Mouse (Mus musculus) ES-Bruce4 (cell line): Measurements from ENCODE around the gene Asb4. TPM values are rescaled to one million over a fixed set of nuclear protein-coding genes. Genes with fewer than 3 reads are reported as not detected.

Source experiments
- H3K27ac ChIP-seq: 2 replicates; pipeline ENCODE4 v1.5.1; 2012; ENCODE audit warnings: low read length, inconsistent platforms; ENCODE audit not compliant: insufficient read depth
- H3K27me3 ChIP-seq: 2 replicates; pipeline ENCODE4 v1.6.1; 2012; ENCODE audit warnings: mild to moderate bottlenecking, low read length, inconsistent platforms; ENCODE audit not compliant: control insufficient read depth, poor library complexity, insufficient read depth, severe bottlenecking
- H3K36me3 ChIP-seq: 2 replicates; pipeline ENCODE4 v1.6.1; 2012; ENCODE audit warnings: inconsistent platforms, mild to moderate bottlenecking, low read length, moderate library complexity; ENCODE audit not compliant: control insufficient read depth, poor library complexity, insufficient read depth, severe bottlenecking
- H3K4me1 ChIP-seq: one replicate; pipeline ENCODE4 v1.8.1; 2011; ENCODE audit warnings: low read length; ENCODE audit not compliant: control insufficient read depth, insufficient read depth
- H3K4me3 ChIP-seq: 2 replicates; pipeline ENCODE4 v1.5.1; 2011; ENCODE audit warnings: low read depth, mild to moderate bottlenecking, low read length
- H3K9ac ChIP-seq: 2 replicates; pipeline ENCODE4 v1.6.1; 2012; ENCODE audit warnings: low read depth, mild to moderate bottlenecking, inconsistent platforms; ENCODE audit not compliant: poor library complexity, severe bottlenecking
- H3K9me3 ChIP-seq: replicated peaks from 2 replicates; pipeline ENCODE4 v1.6.1; 2012; ENCODE audit warnings: mild to moderate bottlenecking, low read length, inconsistent platforms; ENCODE audit not compliant: control insufficient read depth, poor library complexity, insufficient read depth, severe bottlenecking
- CTCF ChIP-seq: IDR thresholded peaks from one replicate; pipeline ENCODE4 v1.8.1; 2011; ENCODE audit warnings: low read depth, low read length
- EP300 ChIP-seq: IDR thresholded peaks from 2 replicates; pipeline ENCODE4 v1.6.1; 2011; ENCODE audit warnings: low read depth, low read length; ENCODE audit not compliant: insufficient read depth
- POLR2A ChIP-seq: IDR thresholded peaks from one replicate; pipeline ENCODE4 v1.8.1; 2011; ENCODE audit warnings: low read length; ENCODE audit not compliant: insufficient read depth
- polyA plus RNA-seq: library from polyadenylated mRNA; stranded (reverse); fragments of >200 nt; gene quantifications from 2 replicates; pipeline ENCODE4 v1.2.4, GENCODE M21; 2011; ENCODE audit warnings: low read depth; ENCODE audit not compliant: missing spikeins, insufficient read depth, insufficient read length

The Asb4 gene
- polyA plus RNA-seq, 1 experiment, result 1.2 TPM

GRCm38 (mm10) chr6:5455836-5456235, 72.7 kb downstream of the Asb4 start:
- H3K4me1 ChIP-seq, result no peaks in the 10 kb centered on the region
- H3K4me3 ChIP-seq, result no peak overlapping the region
- H3K9ac ChIP-seq, result no peak overlapping the region
- no peak for TF ChIP-seq POLR2A
- no peak for TF ChIP-seq EP300
- TF ChIP-seq CTCF, result no peak
- H3K9me3 ChIP-seq, result peaks cover 10% of the 10 kb centered on the region
- H3K36me3 ChIP-seq, result no peaks in the 10 kb centered on the region
- H3K27me3 ChIP-seq, result no peaks in the 10 kb centered on the region; the same call in 1 of the 2 replicates
- no peak overlapping the region for H3K27ac ChIP-seq

- no peaks in the 10 kb centered on the region for H3K4me1 ChIP-seq
- H3K9me3 ChIP-seq, result peaks cover 28% of the 10 kb centered on the region
- TF ChIP-seq EP300 (no peak), CTCF (no peak), POLR2A (no peak)
- peak overlapping the region; percentile 48 for H3K27ac ChIP-seq
- H3K9ac ChIP-seq, result no peak overlapping the region
- no peaks in the 10 kb centered on the region; the same call in 1 of the 2 replicates for H3K36me3 ChIP-seq
- no peak overlapping the region for H3K4me3 ChIP-seq
- no peaks in the 10 kb centered on the region for H3K27me3 ChIP-seq
Measured at GRCm38 (mm10) chr6:5470480-5471318, 87.5 kb downstream of the Asb4 start.

GRCm38 (mm10) chr6:5472692-5473091, 89.5 kb downstream of the Asb4 start:
- peaks cover 31% of the 10 kb centered on the region for H3K9me3 ChIP-seq
- TF ChIP-seq CTCF (no peak), EP300 (no peak), POLR2A (no peak)
- H3K36me3 ChIP-seq, result no peaks in the 10 kb centered on the region; the same call in 1 of the 2 replicates
- no peak overlapping the region for H3K4me3 ChIP-seq
- no peaks in the 10 kb centered on the region for H3K4me1 ChIP-seq
- no peak overlapping the region for H3K27ac ChIP-seq
- no peaks in the 10 kb centered on the region for H3K27me3 ChIP-seq
- H3K9ac ChIP-seq, result no peak overlapping the region

DNA sequence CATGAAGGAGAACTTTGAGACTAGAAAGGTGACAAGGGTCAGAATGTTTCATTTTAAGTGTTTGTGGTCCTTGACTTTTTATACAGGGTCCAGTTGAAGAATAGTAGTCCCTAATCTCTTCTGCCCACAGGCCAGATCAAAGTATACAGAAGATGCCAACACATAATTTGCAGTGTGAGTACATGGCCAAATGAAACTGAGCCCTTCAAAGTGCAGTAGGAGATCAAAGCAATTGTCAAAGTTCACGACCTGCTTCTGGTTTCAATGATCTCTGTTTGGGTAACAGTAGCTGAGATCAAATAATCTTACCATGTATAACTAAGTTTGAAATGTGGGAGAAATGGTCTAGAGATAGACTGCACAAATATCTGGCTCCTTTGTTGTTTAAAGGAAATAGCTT, 90.8 kb downstream of the Asb4 start:
- Histone ChIP-seq H3K36me3 (no peaks in the 10 kb centered on the region; the same call in 1 of the 2 replicates), H3K4me3 (no peak overlapping the region), H3K9me3 (peaks cover 29% of the 10 kb centered on the region), H3K27me3 (no peaks in the 10 kb centered on the region), H3K9ac (no peak overlapping the region), H3K27ac (no peak overlapping the region), H3K4me1 (no peaks in the 10 kb centered on the region)
- TF ChIP-seq EP300 (no peak), CTCF (no peak), POLR2A (no peak)

- Histone ChIP-seq H3K27ac (peak overlapping the region; percentile 98), H3K9me3 (peaks cover 19% of the 10 kb centered on the region), H3K4me1 (peaks cover 10% of the 10 kb centered on the region), H3K27me3 (no peaks in the 10 kb centered on the region), H3K4me3 (no peak overlapping the region), H3K36me3 (peaks cover 14% of the 10 kb centered on the region), H3K9ac (no peak overlapping the region)
- TF ChIP-seq POLR2A (no peak), EP300 (no peak), CTCF (no peak)
Measured at GRCm38 (mm10) chr6:5481066-5481465, 97.9 kb downstream of the Asb4 start.

DNA sequence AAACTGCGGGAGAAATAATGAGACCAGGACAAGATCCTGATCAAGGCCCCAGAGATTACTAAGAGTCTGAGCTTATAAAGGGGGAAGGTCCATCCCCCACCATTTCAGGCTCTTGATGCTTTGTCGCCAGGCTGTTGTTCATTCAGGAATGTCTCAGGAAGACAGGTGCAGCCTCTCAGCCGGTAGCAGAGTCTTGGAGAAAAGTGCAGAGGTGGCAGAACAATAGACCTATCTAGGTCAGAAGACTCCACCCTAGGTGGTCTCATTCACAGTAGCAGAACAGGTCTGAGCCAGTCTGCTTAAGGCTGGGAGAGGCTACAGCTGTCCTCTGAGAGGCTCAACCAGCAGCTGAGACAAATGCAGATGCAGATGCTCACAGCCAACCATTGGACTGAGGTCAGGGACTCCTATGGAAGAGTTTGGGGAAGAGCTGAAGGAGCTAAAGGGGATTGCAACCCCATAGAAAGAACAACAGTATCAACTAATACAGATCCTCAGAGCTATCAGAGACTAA, 99.1 kb downstream of the Asb4 start:
- peak overlapping the region; percentile 98 for H3K27ac ChIP-seq

More for the DNA sequence above, 99.1 kb downstream of the Asb4 start:
- Histone ChIP-seq H3K9ac (peak overlapping the region; percentile 39; the same call in 1 of the 2 replicates), H3K9me3 (peaks cover 17% of the 10 kb centered on the region), H3K4me3 (no peak overlapping the region), H3K4me1 (peaks cover 10% of the 10 kb centered on the region), H3K27me3 (no peaks in the 10 kb centered on the region), H3K36me3 (peaks cover 24% of the 10 kb centered on the region)
- TF ChIP-seq EP300 (peak; percentile 97), CTCF (no peak), POLR2A (no peak)

Other genes with a start within 250 kb of the Asb4 start
- not detected in 2 replicates for gene Pon1, start 189.4 kb upstream of the Asb4 start, polyA plus RNA-seq
- gene Pon3, start 127.1 kb upstream of the Asb4 start, polyA plus RNA-seq, result 0.47 and 1.8 TPM in 2 replicates
- gene Pon2, start 84.9 kb upstream of the Asb4 start, polyA plus RNA-seq, result 6.3 and 6.5 TPM in 2 replicates
- 8.9 and 13.1 TPM in 2 replicates for gene Pdk4, start 112.9 kb downstream of the Asb4 start, polyA plus RNA-seq